Mouse (Mus musculus): ENCODE results near the gene Ccnb3. TPM values are rescaled to one million over a fixed set of nuclear protein-coding genes. Genes with fewer than 3 reads are reported as not detected.

Ccnb3 gene
- polyA plus RNA-seq, 1 experiment = not detected

GRCm38 (mm10) chrX:6971956-6972355 lies 69.5 kb downstream of the Ccnb3 start:
- WGBS = 56% methylated on average over 1 of the region's 1 CpGs
- Histone ChIP-seq H3K4me3 (ENCODE audit: insufficient read depth, low read depth, low read length) (no peak overlapping the region), H3K27ac (ENCODE audit: insufficient read depth, low read depth, low read length) (no peak overlapping the region), H3K4me1 (ENCODE audit: control insufficient read depth, insufficient read depth, low read length) (no peaks in the 10 kb centered on the region)
- no peak for TF ChIP-seq CTCF (IDR thresholded peaks at IDR 0.05; ENCODE audit: insufficient read depth, low read depth, low read length)
- no peak for TF ChIP-seq POLR2A (IDR thresholded peaks at IDR 0.05; ENCODE audit: insufficient read depth, low read depth, low read length)

- Histone ChIP-seq H3K27ac (ENCODE audit: insufficient read depth, low read depth, low read length) (no peak overlapping the region), H3K4me3 (ENCODE audit: insufficient read depth, low read depth, low read length) (no peak overlapping the region), H3K4me1 (ENCODE audit: control insufficient read depth, insufficient read depth, low read length) (no peaks in the 10 kb centered on the region)
- WGBS = 89% methylated on average over 3 of the region's 3 CpGs
- TF ChIP-seq POLR2A (IDR thresholded peaks at IDR 0.05; ENCODE audit: insufficient read depth, low read depth, low read length) (no peak), CTCF (IDR thresholded peaks at IDR 0.05; ENCODE audit: insufficient read depth, low read depth, low read length) (no peak)
Observed at GRCm38 (mm10) chrX:6968598-6968997, 72.8 kb downstream of the Ccnb3 start.

Other genes with a start within 250 kb of the Ccnb3 start
- gene Akap4, start 25.9 kb upstream of the Ccnb3 start, polyA plus RNA-seq (2012; ENCODE audit: insufficient read depth, insufficient read length, low replicate concordance, missing spikeins) = not detected in 2 replicates